Mouse (Mus musculus) hindbrain, embryonic 10.5 days (tissue): ENCODE measurements at regions not wholly inside any gene's neighbourhood (a gene's known extent, or its start where the extent isn't known, plus 50 kb on each side); places are given as distances from the start of the nearest gene placed in this dataset.

Source experiments
- DNase-seq: peaks from one replicate; pipeline ENCODE4 v3.0.0-alpha.2; 2017; ENCODE audit warnings: low spot score
- H3K27ac ChIP-seq: fragments of 300-500 bp; sonication (generic); 2 replicates; pipeline ENCODE4 v1.5.1; 2016; ENCODE audit warnings: mild to moderate bottlenecking, moderate library complexity
- H3K27me3 ChIP-seq: fragments of 300-500 bp; sonication (generic); 2 replicates; pipeline ENCODE4 v1.6.1; 2016; ENCODE audit warnings: mild to moderate bottlenecking; ENCODE audit not compliant: poor library complexity, insufficient read depth, severe bottlenecking
- H3K36me3 ChIP-seq: fragments of 300-500 bp; sonication (generic); 2 replicates; pipeline ENCODE4 v1.6.1; 2016; ENCODE audit warnings: mild to moderate bottlenecking, moderate library complexity
- H3K4me1 ChIP-seq: fragments of 300-500 bp; sonication (generic); replicated peaks from 2 replicates; pipeline ENCODE4 v1.6.1; 2016; ENCODE audit warnings: mild to moderate bottlenecking
- H3K4me3 ChIP-seq: fragments of 300-500 bp; sonication (generic); 2 replicates; pipeline ENCODE4 v1.5.1; 2016; ENCODE audit warnings: mild to moderate bottlenecking, moderate library complexity
- H3K9me3 ChIP-seq: fragments of 300-500 bp; sonication (generic); 2 replicates; pipeline ENCODE4 v1.6.1; 2016; ENCODE audit warnings: mild to moderate bottlenecking, moderate library complexity
- WGBS: fragments of 180-500 bp; shearing (Covaris S2); methylation state at CpG from one replicate; pipeline ENCODE4 v1.1.7; 2016; 5-methylcytosine and 5-hydroxymethylcytosine counted together

GRCm38 (mm10) chr13:6062729-6063386 lies 201.6 kb downstream of the Klf6 start:
- no peak for DNase-seq
- Histone ChIP-seq H3K4me3 (no peak overlapping the region), H3K4me1 (peaks cover 11% of the 10 kb centered on the region), H3K27me3 (no peaks in the 10 kb centered on the region), H3K36me3 (no peaks in the 10 kb centered on the region), H3K9me3 (no peaks in the 10 kb centered on the region), H3K27ac (no peak overlapping the region)
- WGBS = 83% methylated on average over 3 of the region's 3 CpGs

- H3K27ac ChIP-seq = no peak overlapping the region
- WGBS = 84% methylated on average over 4 of the region's 4 CpGs
- H3K36me3 ChIP-seq = no peaks in the 10 kb centered on the region
- no peaks in the 10 kb centered on the region for H3K4me1 ChIP-seq
- no peak overlapping the region for H3K4me3 ChIP-seq
- no peaks in the 10 kb centered on the region for H3K9me3 ChIP-seq
- DNase-seq = no peak
- H3K27me3 ChIP-seq = no peaks in the 10 kb centered on the region
Observed at GRCm38 (mm10) chr13:6076978-6077825, 215.9 kb downstream of the Klf6 start.

- 69% methylated on average over 2 of the region's 2 CpGs for WGBS
- Histone ChIP-seq H3K4me3 (no peak overlapping the region), H3K27ac (no peak overlapping the region), H3K4me1 (no peaks in the 10 kb centered on the region), H3K27me3 (no peaks in the 10 kb centered on the region), H3K36me3 (no peaks in the 10 kb centered on the region), H3K9me3 (no peaks in the 10 kb centered on the region)
- DNase-seq = no peak
Observed at GRCm38 (mm10) chr13:6085891-6086290, 224.6 kb downstream of the Klf6 start.

GRCm38 (mm10) chr13:6109018-6109657 lies 247.9 kb downstream of the Klf6 start:
- 83% methylated on average over 7 of the region's 7 CpGs for WGBS
- Histone ChIP-seq H3K27me3 (no peaks in the 10 kb centered on the region), H3K9me3 (no peaks in the 10 kb centered on the region), H3K36me3 (no peaks in the 10 kb centered on the region), H3K27ac (no peak overlapping the region), H3K4me3 (no peak overlapping the region), H3K4me1 (no peaks in the 10 kb centered on the region)
- DNase-seq = no peak

- Histone ChIP-seq H3K27ac (no peak overlapping the region), H3K4me1 (no peaks in the 10 kb centered on the region), H3K9me3 (no peaks in the 10 kb centered on the region), H3K36me3 (no peaks in the 10 kb centered on the region), H3K4me3 (no peak overlapping the region), H3K27me3 (no peaks in the 10 kb centered on the region)
- DNase-seq = no peak
- 84% methylated on average over 1 of the region's 1 CpGs for WGBS
Observed at GRCm38 (mm10) chr13:6119703-6120102, 258.4 kb downstream of the Klf6 start.

GRCm38 (mm10) chr13:6127311-6127710 lies 266.0 kb downstream of the Klf6 start:
- H3K27ac ChIP-seq = no peak overlapping the region
- WGBS = 98% methylated on average over 1 of the region's 1 CpGs
- DNase-seq = no peak

GRCm38 (mm10) chr13:6128903-6129302 lies 267.6 kb downstream of the Klf6 start:
- H3K27me3 ChIP-seq = no peaks in the 10 kb centered on the region
- no peak for DNase-seq
- 71% methylated on average over 1 of the region's 1 CpGs for WGBS
- no peaks in the 10 kb centered on the region for H3K9me3 ChIP-seq
- no peaks in the 10 kb centered on the region for H3K36me3 ChIP-seq
- no peak overlapping the region for H3K4me3 ChIP-seq
- no peaks in the 10 kb centered on the region for H3K4me1 ChIP-seq
- H3K27ac ChIP-seq = no peak overlapping the region

More at GRCm38 (mm10) chr13:6127311-6127710, 266.0 kb downstream of the Klf6 start:
- Histone ChIP-seq H3K4me1 (no peaks in the 10 kb centered on the region), H3K4me3 (no peak overlapping the region), H3K36me3 (no peaks in the 10 kb centered on the region), H3K9me3 (no peaks in the 10 kb centered on the region), H3K27me3 (no peaks in the 10 kb centered on the region)

- no peak overlapping the region for H3K27ac ChIP-seq
- 85% methylated on average over 2 of the region's 2 CpGs for WGBS
- H3K4me3 ChIP-seq = no peak overlapping the region
- no peaks in the 10 kb centered on the region for H3K36me3 ChIP-seq
- H3K9me3 ChIP-seq = no peaks in the 10 kb centered on the region
- DNase-seq = no peak
- H3K4me1 ChIP-seq = no peaks in the 10 kb centered on the region
- no peaks in the 10 kb centered on the region for H3K27me3 ChIP-seq
Observed at GRCm38 (mm10) chr13:6131363-6131762, 270.1 kb downstream of the Klf6 start.

GRCm38 (mm10) chr13:6137170-6137569 lies 275.9 kb downstream of the Klf6 start:
- Histone ChIP-seq H3K4me3 (no peak overlapping the region), H3K27ac (no peak overlapping the region), H3K4me1 (0 out of 2 replicates have a peak, but pooled peaks cover 6% of the 10 kb centered on the region), H3K36me3 (no peaks in the 10 kb centered on the region), H3K9me3 (no peaks in the 10 kb centered on the region), H3K27me3 (no peaks in the 10 kb centered on the region)
- WGBS = 30% methylated on average over 4 of the region's 4 CpGs
- DNase-seq = no peak

GRCm38 (mm10) chr13:6142771-6143170 lies 281.5 kb downstream of the Klf6 start:
- H3K27me3 ChIP-seq = no peaks in the 10 kb centered on the region
- no peaks in the 10 kb centered on the region for H3K4me1 ChIP-seq
- H3K4me3 ChIP-seq = no peak overlapping the region
- DNase-seq = no peak
- H3K36me3 ChIP-seq = no peaks in the 10 kb centered on the region
- no peak overlapping the region for H3K27ac ChIP-seq
- H3K9me3 ChIP-seq = no peaks in the 10 kb centered on the region
- WGBS = 87% methylated on average over 2 of the region's 2 CpGs

GRCm38 (mm10) chr13:6153657-6154056 lies 292.4 kb downstream of the Klf6 start:
- H3K4me1 ChIP-seq = peaks cover 19% of the 10 kb centered on the region
- no peaks in the 10 kb centered on the region for H3K9me3 ChIP-seq
- H3K27ac ChIP-seq = no peak overlapping the region
- H3K27me3 ChIP-seq = no peaks in the 10 kb centered on the region
- H3K36me3 ChIP-seq = no peaks in the 10 kb centered on the region
- WGBS = 93% methylated on average over 4 of the region's 4 CpGs
- DNase-seq = no peak
- no peak overlapping the region for H3K4me3 ChIP-seq

- Histone ChIP-seq H3K4me3 (no peak overlapping the region), H3K27me3 (no peaks in the 10 kb centered on the region), H3K9me3 (no peaks in the 10 kb centered on the region), H3K27ac (no peak overlapping the region), H3K4me1 (peaks cover 30% of the 10 kb centered on the region), H3K36me3 (no peaks in the 10 kb centered on the region)
- no peak for DNase-seq
- 86% methylated on average over 4 of the region's 4 CpGs for WGBS
Observed at GRCm38 (mm10) chr13:6156191-6156590, 294.9 kb downstream of the Klf6 start.

- Histone ChIP-seq H3K4me1 (peaks cover 30% of the 10 kb centered on the region), H3K9me3 (no peaks in the 10 kb centered on the region), H3K27ac (no peak overlapping the region), H3K4me3 (no peak overlapping the region), H3K27me3 (no peaks in the 10 kb centered on the region), H3K36me3 (no peaks in the 10 kb centered on the region)
- no peak for DNase-seq
- 56% methylated on average over 3 of the region's 3 CpGs for WGBS
Observed at GRCm38 (mm10) chr13:6157029-6157428, 295.7 kb downstream of the Klf6 start.
